Mouse (Mus musculus) brain, embryonic 14.5 days (tissue): Measurements from ENCODE around the gene Cbx3.

ENCODE experiments used
- CTCF ChIP-seq: fragments of 200-500 bp; IDR thresholded peaks from 2 replicates; pipeline ENCODE4 v1.5.1; 2012; ENCODE audit warnings: inconsistent platforms, mild to moderate bottlenecking, moderate library complexity, borderline replicate concordance; ENCODE audit not compliant: insufficient read depth, insufficient read length; ENCODE audit errors: extremely low read depth
- POLR2A ChIP-seq: fragments of 200-500 bp; IDR thresholded peaks from 2 replicates; pipeline ENCODE4 v1.6.1; 2012; ENCODE audit warnings: mild to moderate bottlenecking, inconsistent platforms, borderline replicate concordance; ENCODE audit not compliant: poor library complexity, insufficient read depth, insufficient read length, severe bottlenecking; ENCODE audit errors: extremely low read depth

- no peak for TF ChIP-seq POLR2A
- TF ChIP-seq CTCF = no peak
Measured at GRCm38 (mm10) chr6:51457283-51457682, 12.9 kb upstream of the Cbx3 start.
